16 mouse cellular contexts compared by ENCODE assay signal in genomic region chr17:7680658-7681057, GRCm38 (mm10).
DNase-seq lines count a peak whose midpoint lies in the region; ATAC-seq and TF ChIP-seq lines count a peak whose summit lies in the region.
"Had no signal": no experiment of that assay in that cellular context is flagged by ENCODE, and none has a peak within 500 bp of the region (broad histone marks: within the 10 kb centered on the region; RNA-seq: fewer than 3 reads in every experiment).

No protein-coding gene starts in this region.

- no peaks in the 10 kb centered on the region for H3K9me3 ChIP-seq in heart, embryonic 11.5 days (replicated peaks; ENCODE audit: control insufficient read depth, low read length)
- no peaks in the 10 kb centered on the region for H3K9me3 ChIP-seq in heart, embryonic 13.5 days
- H3K9me3 ChIP-seq in forebrain, embryonic 15.5 days, result no peaks in the 10 kb centered on the region
- H3K9me3 ChIP-seq: embryonic facial prominence, embryonic 12.5 days; neural tube, embryonic 15.5 days; stomach, embryonic 15.5 days had no signal

- 77% methylated on average over 9 of the region's 9 CpGs for WGBS in heart, embryonic 11.5 days (ENCODE audit: insufficient replicate concordance)
- 70% methylated on average over 9 of the region's 9 CpGs for WGBS in heart, embryonic 13.5 days
- WGBS in forebrain, embryonic 15.5 days, result 92% methylated on average over 9 of the region's 9 CpGs

- DNase-seq in heart, adult 18-20 months, result peak; percentile 38 to 72
- DNase-seq in thymus, postnatal 10 days (ENCODE audit: low spot score in 2 of 2), result no peak
- DNase-seq in layer of hippocampus, adult 11-12 months (ENCODE audit: low spot score), result no peak
- DNase-seq: adrenal gland, postnatal 10 days; cerebellum, adult 18-20 months; liver, postnatal 0 days; retina, postnatal 1 day; thymus, postnatal 36 days had no signal

- no peak for ATAC-seq in heart, embryonic 11.5 days (replicated peaks; ENCODE audit: insufficient number of reproducible peaks, low FRiP score, low TSS enrichment)
- ATAC-seq in heart, embryonic 13.5 days (ENCODE audit: extremely low read depth, insufficient number of reproducible peaks, low FRiP score, low TSS enrichment), result no peak
- ATAC-seq in forebrain, embryonic 15.5 days (replicated peaks), result no peak
- ATAC-seq: liver, postnatal 0 days had no signal

- no peak for TF ChIP-seq POLR2A in embryonic fibroblast, embryonic 13.5 days (IDR thresholded peaks at IDR 0.05; ENCODE audit: low read depth, low read length)
- no peak for TF ChIP-seq POLR2A in myocyte (IDR thresholded peaks at IDR 0.05; ENCODE audit: insufficient read length, low read depth)

- H3K4me1 ChIP-seq in heart, embryonic 11.5 days (ENCODE audit: control insufficient read depth, insufficient read depth, low read length), result no peaks in the 10 kb centered on the region
- no peaks in the 10 kb centered on the region for H3K4me1 ChIP-seq in embryonic fibroblast, embryonic 13.5 days (ENCODE audit: control insufficient read depth, insufficient read depth, low read length)
- no peaks in the 10 kb centered on the region for H3K4me1 ChIP-seq in heart, embryonic 13.5 days
- no peaks in the 10 kb centered on the region for H3K4me1 ChIP-seq in forebrain, embryonic 15.5 days
- H3K4me1 ChIP-seq: neural tube, embryonic 15.5 days; stomach, embryonic 15.5 days had no signal

- no peak overlapping the region for H3K27ac ChIP-seq in heart, embryonic 11.5 days (ENCODE audit: low read depth, low read length)
- H3K27ac ChIP-seq in embryonic fibroblast, embryonic 13.5 days (ENCODE audit: insufficient read depth, low read length), result peak overlapping the region; percentile 86
- 0 out of 2 replicates have a peak overlapping the region, but pooled peaks have one; percentile 34 for H3K27ac ChIP-seq in heart, embryonic 13.5 days (replicated peaks)
- no peak overlapping the region for H3K27ac ChIP-seq in forebrain, embryonic 15.5 days (replicated peaks)
- H3K27ac ChIP-seq: embryonic facial prominence, embryonic 12.5 days; neural tube, embryonic 15.5 days; stomach, embryonic 15.5 days had no signal

- H3K9ac ChIP-seq in heart, embryonic 11.5 days (ENCODE audit: low read depth, low read length), result no peak overlapping the region
- H3K9ac ChIP-seq in heart, embryonic 13.5 days, result no peak overlapping the region
- no peak overlapping the region for H3K9ac ChIP-seq in forebrain, embryonic 15.5 days (replicated peaks)
- H3K9ac ChIP-seq: embryonic facial prominence, embryonic 12.5 days; liver, postnatal 0 days; neural tube, embryonic 15.5 days; stomach, embryonic 15.5 days had no signal

- H3K4me3 ChIP-seq in heart, embryonic 11.5 days (ENCODE audit: low read depth, low read length), result no peak overlapping the region
- H3K4me3 ChIP-seq in embryonic fibroblast, embryonic 13.5 days (ENCODE audit: insufficient read depth, low read length), result no peak overlapping the region
- H3K4me3 ChIP-seq in heart, embryonic 13.5 days, result no peak overlapping the region
- H3K4me3 ChIP-seq in myocyte, result no peak overlapping the region
- H3K4me3 ChIP-seq in forebrain, embryonic 15.5 days, result no peak overlapping the region
- H3K4me3 ChIP-seq: embryonic facial prominence, embryonic 12.5 days; neural tube, embryonic 15.5 days; stomach, embryonic 15.5 days had no signal

- no peaks in the 10 kb centered on the region for H3K27me3 ChIP-seq in heart, embryonic 11.5 days (ENCODE audit: control insufficient read depth, insufficient read depth, low read length)
- H3K27me3 ChIP-seq in heart, embryonic 13.5 days (replicated peaks), result no peaks in the 10 kb centered on the region
- no peaks in the 10 kb centered on the region for H3K27me3 ChIP-seq in myocyte (ENCODE audit: control insufficient read depth, insufficient read depth, insufficient read length)
- no peaks in the 10 kb centered on the region for H3K27me3 ChIP-seq in forebrain, embryonic 15.5 days
- H3K27me3 ChIP-seq: embryonic facial prominence, embryonic 12.5 days; neural tube, embryonic 15.5 days; stomach, embryonic 15.5 days had no signal

- no peak overlapping the region for H3K4me2 ChIP-seq in heart, embryonic 11.5 days
- no peak overlapping the region for H3K4me2 ChIP-seq in heart, embryonic 13.5 days
- H3K4me2 ChIP-seq in myocyte (ENCODE audit: low read depth), result peak overlapping the region; percentile 37
- H3K4me2 ChIP-seq in forebrain, embryonic 15.5 days (replicated peaks), result no peak overlapping the region
- H3K4me2 ChIP-seq: embryonic facial prominence, embryonic 12.5 days; neural tube, embryonic 15.5 days; stomach, embryonic 15.5 days had no signal

- no peak overlapping the region for H3ac ChIP-seq in myocyte (ENCODE audit: control insufficient read depth, insufficient read length)

- H3K36me3 ChIP-seq in heart, embryonic 11.5 days (ENCODE audit: control insufficient read depth, insufficient read depth, low read length), result no peaks in the 10 kb centered on the region
- H3K36me3 ChIP-seq in heart, embryonic 13.5 days, result no peaks in the 10 kb centered on the region
- no peaks in the 10 kb centered on the region for H3K36me3 ChIP-seq in myocyte (ENCODE audit: control insufficient read depth, insufficient read depth)
- no peaks in the 10 kb centered on the region for H3K36me3 ChIP-seq in forebrain, embryonic 15.5 days
- H3K36me3 ChIP-seq: embryonic facial prominence, embryonic 12.5 days; neural tube, embryonic 15.5 days; stomach, embryonic 15.5 days had no signal

- H3K79me2 ChIP-seq in myocyte (ENCODE audit: control insufficient read depth, insufficient read depth), result no peaks in the 10 kb centered on the region

- no peak for TF ChIP-seq CTCF in embryonic fibroblast, embryonic 13.5 days (IDR thresholded peaks at IDR 0.05; ENCODE audit: borderline replicate concordance, insufficient read depth, low read length)

TF ChIP-seq in myocyte, 11 proteins besides CTCF, POLR2A, EP300 and RAD21:
- no peak for TF ChIP-seq POLR2AphosphoS2 (IDR thresholded peaks at IDR 0.05; ENCODE audit: insufficient read length, low read depth)

Comparison
In these comparisons a context has a peak if more than half of its experiments do, and no peak if none do; other contexts are left out.
1. H3K27ac ChIP-seq: peak in embryonic fibroblast, embryonic 13.5 days (single experiment) and heart, embryonic 13.5 days (single experiment); none in heart, embryonic 11.5 days (single experiment) and forebrain, embryonic 15.5 days (single experiment).
2. DNase-seq: peak in heart, adult 18-20 months (2 of 2); none in thymus, postnatal 10 days (0 of 2) and layer of hippocampus, adult 11-12 months (single experiment).